Mouse (Mus musculus): ENCODE measurements at regions not wholly inside any gene's neighbourhood (a gene's known extent, or its start where the extent isn't known, plus 50 kb on each side); places are given as distances from the start of the nearest gene placed in this dataset.

GRCm38 (mm10) chr16:95150499-95150898 is 106.9 kb upstream of the Kcnj15 start:
- no peaks in the 10 kb centered on the region for H3K36me3 ChIP-seq (ENCODE audit: control insufficient read depth, insufficient read depth)
- 56% methylated on average over 8 of the region's 8 CpGs for WGBS
- no peaks in the 10 kb centered on the region for H3K27me3 ChIP-seq (replicated peaks; ENCODE audit: control insufficient read depth, insufficient read depth, low read length)
- no peak overlapping the region for H3K9ac ChIP-seq (ENCODE audit: low read depth, low read length)
- no peak overlapping the region for H3K4me3 ChIP-seq (ENCODE audit: low read depth, low read length)
- H3K27ac ChIP-seq (ENCODE audit: low read depth, low read length) = no peak overlapping the region
- ATAC-seq = no peak
- no peaks in the 10 kb centered on the region for H3K4me1 ChIP-seq (replicated peaks; ENCODE audit: control insufficient read depth, insufficient read depth, low read length)
- no peaks in the 10 kb centered on the region for H3K9me3 ChIP-seq (ENCODE audit: control insufficient read depth)
- no peak for TF ChIP-seq CTCF (IDR thresholded peaks at IDR 0.05; ENCODE audit: low read depth)
- no peak overlapping the region for H3K4me2 ChIP-seq (replicated peaks; ENCODE audit: low read depth)

- no peak for TF ChIP-seq CTCF (IDR thresholded peaks at IDR 0.05; ENCODE audit: low read depth)
- H3K9me3 ChIP-seq (ENCODE audit: control insufficient read depth) = no peaks in the 10 kb centered on the region
- no peak overlapping the region for H3K9ac ChIP-seq (ENCODE audit: low read depth, low read length)
- H3K4me2 ChIP-seq (replicated peaks; ENCODE audit: low read depth) = no peak overlapping the region
- WGBS = 74% methylated on average over 3 of the region's 3 CpGs
- no peaks in the 10 kb centered on the region for H3K4me1 ChIP-seq (replicated peaks; ENCODE audit: control insufficient read depth, insufficient read depth, low read length)
- ATAC-seq = no peak
- H3K4me3 ChIP-seq (ENCODE audit: low read depth, low read length) = no peak overlapping the region
- H3K27ac ChIP-seq (ENCODE audit: low read depth, low read length) = no peak overlapping the region
- no peaks in the 10 kb centered on the region for H3K27me3 ChIP-seq (replicated peaks; ENCODE audit: control insufficient read depth, insufficient read depth, low read length)
- H3K36me3 ChIP-seq (ENCODE audit: control insufficient read depth, insufficient read depth) = no peaks in the 10 kb centered on the region
Measured at GRCm38 (mm10) chr16:95151499-95151898, 105.9 kb upstream of the Kcnj15 start.

- no peak overlapping the region for H3K4me2 ChIP-seq (replicated peaks; ENCODE audit: low read depth)
- no peaks in the 10 kb centered on the region for H3K36me3 ChIP-seq (ENCODE audit: control insufficient read depth, insufficient read depth)
- ATAC-seq = no peak
- WGBS = 85% methylated on average over 6 of the region's 6 CpGs
- no peak overlapping the region for H3K27ac ChIP-seq (ENCODE audit: low read depth, low read length)
- no peaks in the 10 kb centered on the region for H3K4me1 ChIP-seq (replicated peaks; ENCODE audit: control insufficient read depth, insufficient read depth, low read length)
- H3K9me3 ChIP-seq (ENCODE audit: control insufficient read depth) = no peaks in the 10 kb centered on the region
- no peaks in the 10 kb centered on the region for H3K27me3 ChIP-seq (replicated peaks; ENCODE audit: control insufficient read depth, insufficient read depth, low read length)
- H3K4me3 ChIP-seq (ENCODE audit: low read depth, low read length) = no peak overlapping the region
- TF ChIP-seq CTCF (IDR thresholded peaks at IDR 0.05; ENCODE audit: low read depth) = no peak
- H3K9ac ChIP-seq (ENCODE audit: low read depth, low read length) = no peak overlapping the region
Measured at GRCm38 (mm10) chr16:95151914-95152313, 105.4 kb upstream of the Kcnj15 start.

GRCm38 (mm10) chr16:95152742-95153383 is 104.5 kb upstream of the Kcnj15 start:
- Histone ChIP-seq H3K9ac (ENCODE audit: low read depth, low read length) (no peak overlapping the region), H3K9me3 (ENCODE audit: control insufficient read depth) (no peaks in the 10 kb centered on the region), H3K36me3 (ENCODE audit: control insufficient read depth, insufficient read depth) (no peaks in the 10 kb centered on the region), H3K27ac (ENCODE audit: low read depth, low read length) (no peak overlapping the region), H3K4me3 (ENCODE audit: low read depth, low read length) (no peak overlapping the region), H3K4me1 (replicated peaks; ENCODE audit: control insufficient read depth, insufficient read depth, low read length) (no peaks in the 10 kb centered on the region), H3K4me2 (replicated peaks; ENCODE audit: low read depth) (no peak overlapping the region), H3K27me3 (replicated peaks; ENCODE audit: control insufficient read depth, insufficient read depth, low read length) (no peaks in the 10 kb centered on the region)
- no peak for ATAC-seq
- 43% methylated on average over 13 of the region's 13 CpGs for WGBS
- no peak for TF ChIP-seq CTCF (IDR thresholded peaks at IDR 0.05; ENCODE audit: low read depth)

- H3K4me3 ChIP-seq (ENCODE audit: low read depth, low read length) = no peak overlapping the region
- no peak for TF ChIP-seq CTCF (IDR thresholded peaks at IDR 0.05; ENCODE audit: low read depth)
- no peak overlapping the region for H3K9ac ChIP-seq (ENCODE audit: low read depth, low read length)
- no peaks in the 10 kb centered on the region for H3K4me1 ChIP-seq (replicated peaks; ENCODE audit: control insufficient read depth, insufficient read depth, low read length)
- no peak overlapping the region for H3K4me2 ChIP-seq (replicated peaks; ENCODE audit: low read depth)
- WGBS = 74% methylated on average over 7 of the region's 7 CpGs
- no peak overlapping the region for H3K27ac ChIP-seq (ENCODE audit: low read depth, low read length)
- H3K27me3 ChIP-seq (replicated peaks; ENCODE audit: control insufficient read depth, insufficient read depth, low read length) = no peaks in the 10 kb centered on the region
- no peaks in the 10 kb centered on the region for H3K36me3 ChIP-seq (ENCODE audit: control insufficient read depth, insufficient read depth)
- no peak for ATAC-seq
- no peaks in the 10 kb centered on the region for H3K9me3 ChIP-seq (ENCODE audit: control insufficient read depth)
Measured at GRCm38 (mm10) chr16:95168349-95168748, 89.0 kb upstream of the Kcnj15 start.

GRCm38 (mm10) chr16:95169346-95169745 is 88.0 kb upstream of the Kcnj15 start:
- no peak overlapping the region for H3K27ac ChIP-seq (ENCODE audit: low read depth, low read length)
- no peaks in the 10 kb centered on the region for H3K27me3 ChIP-seq (replicated peaks; ENCODE audit: control insufficient read depth, insufficient read depth, low read length)
- WGBS = 100% methylated on average over 1 of the region's 1 CpGs
- no peak overlapping the region for H3K4me2 ChIP-seq (replicated peaks; ENCODE audit: low read depth)
- ATAC-seq = no peak
- H3K4me3 ChIP-seq (ENCODE audit: low read depth, low read length) = no peak overlapping the region
- H3K9ac ChIP-seq (ENCODE audit: low read depth, low read length) = no peak overlapping the region
- no peaks in the 10 kb centered on the region for H3K4me1 ChIP-seq (replicated peaks; ENCODE audit: control insufficient read depth, insufficient read depth, low read length)
- no peaks in the 10 kb centered on the region for H3K9me3 ChIP-seq (ENCODE audit: control insufficient read depth)
- TF ChIP-seq CTCF (IDR thresholded peaks at IDR 0.05; ENCODE audit: low read depth) = no peak
- H3K36me3 ChIP-seq (ENCODE audit: control insufficient read depth, insufficient read depth) = no peaks in the 10 kb centered on the region

- no peak overlapping the region for H3K27ac ChIP-seq (ENCODE audit: low read depth, low read length)
- WGBS = 75% methylated on average over 5 of the region's 5 CpGs
- TF ChIP-seq CTCF (IDR thresholded peaks at IDR 0.05; ENCODE audit: low read depth) = no peak
Measured at GRCm38 (mm10) chr16:95180562-95180961, 76.8 kb upstream of the Kcnj15 start.

More at GRCm38 (mm10) chr16:95180562-95180961, 76.8 kb upstream of the Kcnj15 start:
- no peaks in the 10 kb centered on the region for H3K4me1 ChIP-seq (replicated peaks; ENCODE audit: control insufficient read depth, insufficient read depth, low read length)
- H3K4me3 ChIP-seq (ENCODE audit: low read depth, low read length) = no peak overlapping the region
- no peaks in the 10 kb centered on the region for H3K9me3 ChIP-seq (ENCODE audit: control insufficient read depth)
- H3K27me3 ChIP-seq (replicated peaks; ENCODE audit: control insufficient read depth, insufficient read depth, low read length) = no peaks in the 10 kb centered on the region
- no peak for ATAC-seq
- no peak overlapping the region for H3K9ac ChIP-seq (ENCODE audit: low read depth, low read length)
- H3K36me3 ChIP-seq (ENCODE audit: control insufficient read depth, insufficient read depth) = no peaks in the 10 kb centered on the region
- H3K4me2 ChIP-seq (replicated peaks; ENCODE audit: low read depth) = no peak overlapping the region

Measured in intestine, postnatal 0 days (tissue).